Mouse (Mus musculus): ENCODE measurements around the gene Mpdz.

Gene Mpdz

GRCm38 (mm10) chr4:81442078-81442981, at the start of gene Mpdz:
TSS of gene Mpdz (minus strand) at chr4:81442815.
- peak; percentile 88 for DNase-seq (ENCODE audit: inconsistent ontology term)

- DNase-seq (ENCODE audit: inconsistent ontology term) = no peak
Observed at GRCm38 (mm10) chr4:81490556-81490955, 47.9 kb upstream of the Mpdz start.

- DNase-seq (ENCODE audit: inconsistent ontology term) = no peak
Observed at GRCm38 (mm10) chr4:81484603-81485002, 42.0 kb upstream of the Mpdz start.

- DNase-seq (ENCODE audit: inconsistent ontology term) = no peak
Observed at GRCm38 (mm10) chr4:81483887-81484602, 41.4 kb upstream of the Mpdz start.

GRCm38 (mm10) chr4:81483159-81483558, 40.5 kb upstream of the Mpdz start:
- DNase-seq (ENCODE audit: inconsistent ontology term) = no peak

- DNase-seq (ENCODE audit: inconsistent ontology term) = no peak
Observed at GRCm38 (mm10) chr4:81466821-81467220, 24.2 kb upstream of the Mpdz start.

- DNase-seq (ENCODE audit: inconsistent ontology term) = no peak
Observed at GRCm38 (mm10) chr4:81465172-81465571, 22.6 kb upstream of the Mpdz start.

GRCm38 (mm10) chr4:81462253-81462652, 19.6 kb upstream of the Mpdz start:
- no peak for DNase-seq (ENCODE audit: inconsistent ontology term)

GRCm38 (mm10) chr4:81458921-81459320, 16.3 kb upstream of the Mpdz start:
- no peak for DNase-seq (ENCODE audit: inconsistent ontology term)

GRCm38 (mm10) chr4:81453806-81454205, 11.2 kb upstream of the Mpdz start:
- DNase-seq (ENCODE audit: inconsistent ontology term) = no peak

- no peak for DNase-seq (ENCODE audit: inconsistent ontology term)
Observed at GRCm38 (mm10) chr4:81452183-81452582, 9.6 kb upstream of the Mpdz start.

GRCm38 (mm10) chr4:81449413-81449812, 6.8 kb upstream of the Mpdz start:
- DNase-seq (ENCODE audit: inconsistent ontology term) = no peak

GRCm38 (mm10) chr4:81443566-81443965, 951 bp upstream of the Mpdz start:
- DNase-seq (ENCODE audit: inconsistent ontology term) = no peak

GRCm38 (mm10) chr4:81433961-81434360, 8.7 kb downstream of the Mpdz start:
- no peak for DNase-seq (ENCODE audit: inconsistent ontology term)

GRCm38 (mm10) chr4:81430826-81431225, 11.8 kb downstream of the Mpdz start:
- peak; percentile 91 for DNase-seq (ENCODE audit: inconsistent ontology term)

GRCm38 (mm10) chr4:81430105-81430504, 12.5 kb downstream of the Mpdz start:
- peak; percentile 89 for DNase-seq (ENCODE audit: inconsistent ontology term)

- DNase-seq (ENCODE audit: inconsistent ontology term) = peak; percentile 96
Observed at GRCm38 (mm10) chr4:81429670-81430069, 12.9 kb downstream of the Mpdz start.

GRCm38 (mm10) chr4:81423556-81423955, 19.1 kb downstream of the Mpdz start:
- no peak for DNase-seq (ENCODE audit: inconsistent ontology term)

GRCm38 (mm10) chr4:81421621-81422020, 21.0 kb downstream of the Mpdz start:
- DNase-seq (ENCODE audit: inconsistent ontology term) = no peak

- DNase-seq (ENCODE audit: inconsistent ontology term) = no peak
Observed at GRCm38 (mm10) chr4:81415324-81416026, 27.1 kb downstream of the Mpdz start.

GRCm38 (mm10) chr4:81414684-81415323, 27.8 kb downstream of the Mpdz start:
- DNase-seq (ENCODE audit: inconsistent ontology term) = no peak

- peak; percentile 77 for DNase-seq (ENCODE audit: inconsistent ontology term)
Observed at GRCm38 (mm10) chr4:81396883-81397282, 45.7 kb downstream of the Mpdz start.

Measured in Muller cell, postnatal 12 days (primary cell).